Mouse (Mus musculus) kidney, adult 18-20 months (tissue): Measurements from ENCODE around the gene Mrgbp.

Experiments used
- DNase-seq: peaks from one replicate; pipeline ENCODE4 v3.0.0; 2021

The Mrgbp gene

DNA sequence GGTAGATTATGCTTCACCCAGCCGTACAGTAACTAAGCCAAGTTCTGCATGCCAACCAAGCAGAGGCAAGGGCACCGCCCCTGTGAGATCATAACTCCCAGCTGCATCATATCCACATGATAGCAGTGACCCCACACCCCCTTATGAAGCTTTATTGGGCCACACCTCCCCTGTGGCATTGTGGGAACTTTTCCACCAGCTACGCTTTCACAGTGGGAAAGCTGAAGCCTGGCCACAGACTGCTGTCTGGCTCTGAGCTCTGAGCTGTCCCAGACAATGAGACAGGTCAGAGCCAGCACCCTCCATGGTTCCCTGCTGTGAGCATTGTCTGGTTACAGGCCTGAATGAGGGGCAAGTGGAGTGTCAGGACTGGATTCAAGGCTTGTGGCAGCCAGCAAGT, at the start of gene Mrgbp:
TSS of gene Mrgbp (plus strand) at position 303 of the 400 bp plus-strand sequence.
- no peak for DNase-seq

DNA sequence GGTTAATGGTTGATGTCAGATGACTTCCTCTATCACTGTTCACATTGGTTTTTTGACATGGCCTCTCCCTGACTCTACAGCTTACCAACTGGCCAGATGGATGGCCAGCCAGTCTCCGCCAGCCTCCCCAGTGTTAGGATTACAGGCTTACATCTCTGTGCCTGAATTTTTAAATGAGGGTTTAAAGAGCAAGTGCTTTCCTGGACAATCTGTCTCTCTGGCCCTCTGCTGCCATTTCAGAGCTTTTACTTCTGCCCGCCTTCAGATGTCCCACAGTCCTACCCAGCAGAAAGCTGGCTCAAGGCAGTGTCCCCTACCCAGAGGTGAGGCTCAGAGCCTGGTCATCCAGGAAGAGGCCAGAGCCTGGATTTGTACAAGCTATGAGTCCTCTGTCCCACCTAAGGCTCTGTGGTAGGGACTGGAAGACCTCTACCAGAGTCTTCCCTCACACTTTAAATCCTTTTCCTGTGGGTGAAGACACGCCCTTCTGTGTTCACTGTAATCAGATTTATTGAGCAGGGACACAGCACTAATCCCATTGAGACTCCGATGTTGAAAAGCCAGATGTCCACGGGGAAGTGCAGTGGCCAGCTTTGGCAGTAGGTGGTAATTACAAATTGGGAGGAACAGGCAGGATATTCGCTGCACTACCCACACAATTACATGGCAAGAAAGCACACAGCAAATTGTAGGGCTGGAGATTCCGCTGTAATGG, 49.3 kb upstream of the Mrgbp start:
- DNase-seq, result no peak

DNA sequence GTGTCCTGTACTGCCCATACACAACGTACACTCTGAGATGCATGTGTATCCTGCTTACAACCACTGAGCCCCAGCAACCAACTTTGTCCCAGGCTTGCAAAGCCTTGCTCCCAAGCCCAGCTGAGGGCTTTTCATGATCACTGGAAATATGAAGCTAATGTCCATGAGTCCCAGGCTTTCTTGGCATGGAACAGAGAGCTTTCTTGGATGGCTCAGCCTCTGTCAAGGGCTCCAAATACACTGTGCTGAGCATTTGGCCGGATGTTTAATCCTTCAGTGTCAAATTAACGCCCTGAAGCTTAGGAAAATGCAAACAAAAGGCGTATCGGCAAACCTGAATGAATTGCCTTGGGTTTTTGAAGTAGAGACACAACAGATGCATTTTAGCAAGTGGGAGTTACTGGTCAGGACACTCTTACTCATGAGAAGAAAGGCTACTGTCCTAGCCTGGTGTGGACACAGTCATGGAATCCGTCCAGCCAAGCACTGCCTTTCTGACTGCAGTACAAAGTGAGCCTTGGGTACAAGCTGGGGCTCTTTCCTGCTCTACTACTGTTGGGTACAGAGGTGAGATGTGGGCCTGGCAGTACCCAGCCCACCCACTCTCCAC, 48.6 kb upstream of the Mrgbp start:
- DNase-seq, result no peak

DNA sequence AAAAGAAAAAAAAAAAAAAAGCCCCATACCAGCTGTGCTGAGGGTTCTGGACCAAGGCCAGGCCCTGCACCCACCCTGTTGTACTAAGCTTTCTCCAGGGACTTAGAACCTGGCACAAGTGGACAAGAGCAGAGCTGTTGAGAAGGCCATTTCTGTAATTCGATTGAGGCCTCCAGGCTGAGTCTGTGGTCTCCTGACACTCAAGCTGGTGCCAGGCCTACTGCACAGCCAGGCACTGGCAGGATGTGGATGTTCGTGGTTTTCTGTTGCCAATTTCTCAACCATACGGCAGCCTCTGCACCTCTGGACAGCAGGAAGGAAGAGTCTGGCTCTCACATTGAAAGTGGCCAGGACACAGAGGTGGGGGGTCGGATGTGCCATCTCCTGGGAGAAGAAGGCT, 47.9 kb upstream of the Mrgbp start:
- no peak for DNase-seq

DNA sequence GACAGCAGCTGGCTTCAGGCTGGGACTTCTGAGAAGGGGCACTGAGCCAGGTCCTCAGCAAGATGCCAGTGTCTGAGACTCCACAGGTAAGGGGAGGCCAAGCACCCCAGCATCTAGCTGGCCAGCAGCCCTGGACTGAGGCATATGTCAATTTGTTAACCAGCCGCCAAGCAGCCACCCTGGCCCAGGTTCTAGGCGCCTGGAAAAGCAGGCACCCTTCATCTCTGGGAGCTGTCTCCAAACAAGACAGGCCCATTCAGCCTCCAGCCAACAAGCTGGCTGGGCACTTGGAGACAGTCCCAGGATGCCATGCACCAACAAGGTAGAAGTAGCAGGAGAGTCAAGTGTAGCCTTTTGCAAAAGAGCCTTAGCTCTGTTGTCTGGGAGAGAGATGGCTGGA, 37.4 kb upstream of the Mrgbp start:
- no peak for DNase-seq

DNA sequence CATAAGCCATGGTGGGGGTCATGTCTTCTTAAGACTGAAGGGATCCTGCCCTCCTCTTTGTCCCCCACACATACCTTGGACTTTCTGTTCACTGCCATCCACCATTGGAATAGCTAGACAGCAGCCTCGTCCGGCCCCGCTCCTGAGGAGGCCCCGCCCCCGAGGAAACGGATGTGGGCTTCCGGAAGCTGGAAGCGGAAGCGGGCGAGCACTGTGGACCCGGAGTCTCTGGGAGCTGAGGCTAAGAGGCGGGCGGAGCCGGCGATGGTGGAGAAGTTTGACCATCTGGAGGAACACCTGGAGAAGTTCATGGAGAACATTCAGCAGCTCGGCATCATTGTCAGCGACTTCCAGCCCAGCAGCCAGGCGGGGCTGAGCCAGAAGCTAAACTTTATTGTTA, 36.1 kb upstream of the Mrgbp start:
- no peak for DNase-seq

DNA sequence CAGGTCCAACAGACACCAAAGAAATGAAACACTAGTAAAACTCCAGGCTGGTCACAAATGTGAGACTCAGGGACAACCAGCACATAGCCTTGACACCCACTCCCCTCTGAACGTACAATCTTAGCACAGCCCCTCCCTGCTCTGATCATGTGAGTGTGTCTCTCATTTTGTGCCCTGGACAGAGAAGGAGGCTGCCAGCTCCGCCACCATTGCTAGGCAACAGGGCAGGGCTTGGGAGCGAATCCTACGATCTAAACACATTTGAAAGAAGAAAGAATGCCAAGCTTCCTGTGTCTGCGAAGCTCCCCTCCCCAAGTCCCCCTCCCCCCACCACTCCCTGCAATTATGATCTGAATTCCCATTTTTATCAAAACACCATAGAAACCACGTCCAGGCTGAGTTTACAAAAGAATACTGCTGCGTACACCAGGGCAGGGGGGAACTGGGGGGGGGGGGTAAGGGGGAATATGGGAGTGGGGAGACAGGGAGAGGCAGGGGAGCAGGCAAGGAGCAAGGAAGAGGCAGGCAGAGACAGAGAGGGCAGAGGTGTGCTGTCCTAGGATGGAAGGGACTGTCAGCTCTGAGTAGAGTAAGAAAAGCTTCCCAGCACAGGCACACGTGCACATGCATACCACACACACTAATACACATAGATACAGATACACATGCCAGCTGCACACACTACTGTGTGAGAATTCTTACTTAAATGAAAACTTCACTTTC, 33.6 kb upstream of the Mrgbp start:
- no peak for DNase-seq

DNA sequence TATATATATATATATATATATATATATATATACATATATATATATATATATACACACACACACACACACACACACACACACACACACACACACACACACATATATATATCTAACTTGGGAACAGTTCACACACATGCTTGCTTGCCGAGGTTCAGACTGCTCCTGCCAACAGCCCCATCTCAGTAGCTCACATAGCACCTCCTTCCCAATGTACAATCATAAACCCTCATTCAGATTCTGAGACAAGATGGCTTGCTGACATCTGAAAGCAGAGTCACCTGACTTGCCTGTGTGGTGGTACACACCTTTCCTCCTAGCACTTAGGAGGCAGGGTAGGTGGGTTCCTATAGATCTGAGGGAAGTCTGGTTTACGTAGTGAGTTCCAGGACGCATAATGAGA, 28.8 kb upstream of the Mrgbp start:
- no peak for DNase-seq

DNA sequence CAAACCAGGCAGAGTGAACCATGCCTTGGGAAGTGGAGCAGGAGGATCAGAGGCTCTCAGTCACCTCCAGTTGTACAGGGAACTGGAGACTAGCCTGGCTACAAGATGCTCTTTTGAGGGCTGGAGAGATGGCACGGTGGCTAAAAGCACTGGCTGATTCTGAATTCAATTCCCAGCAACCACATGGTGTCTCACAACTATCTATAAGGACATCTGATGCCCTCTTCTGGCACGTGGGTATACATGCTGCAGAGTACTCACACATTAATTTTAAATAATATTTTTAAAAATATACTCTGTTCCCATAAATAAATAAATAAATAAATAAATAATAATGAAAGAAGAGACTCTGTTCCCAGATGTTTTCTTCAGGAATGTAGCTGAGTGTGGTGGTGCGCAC, 25.9 kb upstream of the Mrgbp start:
- no peak for DNase-seq

DNA sequence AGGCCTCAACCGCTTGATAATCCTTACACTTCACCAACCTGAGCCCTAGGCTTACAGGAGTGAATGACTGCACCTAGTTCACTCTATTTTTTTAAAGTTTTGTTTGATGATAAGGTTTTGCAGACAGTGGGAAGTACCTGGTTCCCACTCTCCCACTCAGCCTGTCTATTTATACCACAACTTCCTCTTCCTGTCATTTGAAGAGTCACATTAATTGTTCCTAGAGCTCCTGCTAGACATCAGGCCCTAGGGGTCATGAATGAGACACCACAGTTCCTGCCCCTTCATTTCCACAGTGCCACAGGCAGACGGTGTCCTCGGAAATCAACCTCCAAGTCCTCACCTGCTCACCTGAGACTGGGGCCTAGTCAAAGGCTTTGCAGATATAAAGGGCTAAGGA, 24.6 kb upstream of the Mrgbp start:
- DNase-seq, result no peak

DNA sequence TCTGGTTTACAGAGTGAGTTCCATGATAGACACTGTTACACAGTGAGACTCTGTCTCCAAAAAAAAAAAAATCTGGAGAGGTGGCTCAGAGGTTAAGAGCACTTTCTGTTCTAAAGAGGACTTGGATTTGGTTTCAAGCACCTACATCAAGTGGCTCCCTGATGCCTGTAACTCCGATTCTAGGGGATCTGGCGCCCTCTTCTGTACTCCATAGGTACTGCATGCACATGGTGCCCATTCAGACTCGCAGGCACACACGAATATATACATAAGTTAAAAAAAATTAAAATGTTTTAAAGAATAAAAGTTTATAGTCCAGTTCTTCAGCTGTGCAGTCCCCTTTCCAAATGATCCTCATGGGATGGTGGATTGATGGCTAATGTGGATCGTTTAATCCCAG, 20.9 kb upstream of the Mrgbp start:
- no peak for DNase-seq

DNA sequence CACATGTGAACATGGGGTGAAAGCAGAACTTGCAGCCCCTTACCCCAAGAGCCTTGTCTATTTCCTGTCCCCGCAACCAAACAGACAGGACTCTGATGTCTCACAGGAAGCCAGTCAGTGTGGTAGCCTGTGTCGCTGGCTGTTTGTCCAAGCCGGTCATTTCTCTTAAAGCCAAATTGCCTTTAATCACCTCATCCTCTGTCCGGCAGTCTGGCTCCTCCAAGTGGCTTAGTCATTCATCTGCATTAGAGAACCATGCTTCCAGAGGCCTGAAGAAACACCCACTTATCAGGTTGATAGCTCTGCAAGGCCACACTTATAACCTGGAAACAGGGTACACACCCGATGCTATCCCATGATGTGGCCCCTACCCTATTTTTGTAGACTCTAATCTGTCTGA, 19.0 kb upstream of the Mrgbp start:
- no peak for DNase-seq

DNA sequence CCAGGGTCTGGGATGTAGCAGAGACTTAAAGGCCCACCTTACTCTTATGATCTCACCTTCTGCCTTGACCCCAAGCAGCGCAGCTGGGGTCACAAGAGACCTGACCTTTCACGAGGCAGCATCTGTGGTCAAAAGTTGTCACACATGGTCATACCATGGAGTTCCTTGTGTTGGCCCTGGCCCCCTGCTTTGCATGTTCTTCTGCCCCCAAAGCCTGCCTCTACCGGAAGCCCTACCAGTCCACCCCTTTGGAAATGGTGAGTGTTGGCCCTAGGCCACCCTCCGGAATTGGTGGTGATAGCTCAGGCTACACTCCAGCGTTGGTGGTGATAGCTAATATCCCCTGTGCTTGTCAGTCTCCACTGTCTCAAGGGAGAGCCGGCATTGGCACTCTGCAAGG, 17.8 kb upstream of the Mrgbp start:
- DNase-seq, result no peak

DNA sequence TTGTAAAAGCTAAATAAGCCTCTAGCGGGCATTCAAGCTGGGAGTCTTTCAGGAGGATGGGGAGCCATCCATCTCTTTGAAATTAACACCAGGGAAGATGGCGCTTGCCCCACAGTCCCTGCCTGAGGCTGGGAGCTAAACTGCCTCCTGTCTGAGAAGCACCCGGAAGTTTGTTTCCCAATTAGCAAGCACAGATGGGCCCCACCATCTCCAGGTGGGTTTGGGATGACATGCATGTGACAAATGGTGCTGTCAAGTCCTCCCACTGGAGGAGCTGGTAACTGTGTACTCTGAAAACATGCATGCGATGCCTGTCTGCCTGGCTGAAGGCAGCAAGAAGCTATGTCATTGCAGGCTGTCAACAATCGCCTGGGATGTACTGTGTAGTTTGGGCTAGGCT, 17.3 kb upstream of the Mrgbp start:
- DNase-seq, result no peak

DNA sequence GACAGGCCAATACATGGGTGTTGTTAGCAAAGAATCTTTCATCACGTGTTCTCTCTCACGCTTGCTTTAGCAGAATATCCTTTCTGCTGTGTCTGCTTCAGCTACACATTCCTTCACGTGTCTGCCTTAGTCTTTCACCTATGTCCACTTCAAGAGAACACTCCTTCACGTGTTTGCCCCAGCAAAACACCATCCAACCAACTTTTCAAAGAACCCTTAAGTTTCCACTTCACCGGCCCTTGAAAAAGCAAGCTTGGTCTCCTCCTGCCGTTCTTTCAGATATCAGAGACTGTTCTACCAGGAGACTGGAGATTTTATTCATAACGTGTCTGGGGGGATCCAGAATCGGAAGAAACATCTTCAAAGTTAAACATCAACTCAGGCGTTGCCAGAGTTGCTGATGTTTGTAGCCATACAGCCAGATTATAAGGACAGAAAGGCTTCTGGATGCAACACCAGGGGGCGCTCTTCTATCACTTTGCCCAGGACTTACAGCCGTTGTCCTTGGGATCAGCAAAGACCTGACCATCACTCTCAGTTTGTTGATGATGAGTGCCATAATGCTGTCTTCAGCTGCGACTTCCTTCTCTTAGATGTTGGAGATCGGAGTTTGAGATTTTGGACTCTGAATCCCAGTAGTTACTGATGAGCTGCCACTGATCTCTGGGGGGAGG, 14.7 kb upstream of the Mrgbp start:
- peak; percentile 63 for DNase-seq

DNA sequence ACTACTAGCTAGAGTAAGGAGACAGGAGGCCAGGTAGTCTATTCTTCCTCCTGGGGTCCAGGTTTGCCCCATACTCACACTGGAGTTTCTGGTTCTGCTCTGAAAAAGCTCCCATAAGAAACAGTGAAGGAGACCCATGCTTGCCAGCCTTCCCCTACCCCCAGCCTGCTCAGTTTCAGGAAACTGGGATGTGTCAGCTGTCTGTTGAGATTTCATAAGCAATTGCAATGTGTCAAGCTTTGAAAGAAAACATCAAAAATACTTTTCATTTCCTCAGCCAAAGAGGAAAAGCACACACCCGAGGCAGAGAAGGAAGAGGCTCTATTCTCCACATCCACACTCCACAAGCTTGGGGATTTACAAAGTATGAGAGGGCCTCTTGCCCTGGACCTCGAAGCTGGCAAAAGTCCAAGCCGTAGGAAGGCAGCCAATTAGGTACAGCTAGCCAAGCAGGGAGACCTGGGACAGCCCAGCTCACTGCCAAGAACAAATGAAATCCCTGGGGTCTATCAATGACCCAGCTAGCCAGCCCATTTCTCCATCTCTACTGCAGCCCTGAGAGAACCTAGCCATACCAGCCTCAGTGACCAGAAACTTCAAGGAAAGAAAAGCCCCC, 12.0 kb upstream of the Mrgbp start:
- DNase-seq, result peak; percentile 70

DNA sequence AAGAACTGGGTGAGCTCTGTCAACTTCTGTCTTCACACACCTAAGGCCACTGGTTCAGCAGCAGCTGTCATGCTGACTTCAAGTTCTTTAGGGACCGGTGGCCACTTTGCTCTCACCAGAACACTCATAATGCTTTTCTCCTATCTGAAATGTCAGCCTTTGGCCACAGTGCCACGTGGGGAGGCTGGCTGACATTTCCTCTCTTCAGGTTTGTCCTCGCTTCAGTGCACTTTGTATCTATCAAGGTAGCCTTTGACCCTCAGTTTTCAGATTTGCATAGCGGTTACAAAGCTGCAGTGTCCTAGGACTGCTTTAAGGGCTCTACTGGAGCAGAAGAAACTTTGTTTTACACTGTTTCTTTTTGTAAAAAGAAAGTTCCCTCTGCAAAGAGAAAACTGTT, 4.6 kb upstream of the Mrgbp start:
- no peak for DNase-seq

DNA sequence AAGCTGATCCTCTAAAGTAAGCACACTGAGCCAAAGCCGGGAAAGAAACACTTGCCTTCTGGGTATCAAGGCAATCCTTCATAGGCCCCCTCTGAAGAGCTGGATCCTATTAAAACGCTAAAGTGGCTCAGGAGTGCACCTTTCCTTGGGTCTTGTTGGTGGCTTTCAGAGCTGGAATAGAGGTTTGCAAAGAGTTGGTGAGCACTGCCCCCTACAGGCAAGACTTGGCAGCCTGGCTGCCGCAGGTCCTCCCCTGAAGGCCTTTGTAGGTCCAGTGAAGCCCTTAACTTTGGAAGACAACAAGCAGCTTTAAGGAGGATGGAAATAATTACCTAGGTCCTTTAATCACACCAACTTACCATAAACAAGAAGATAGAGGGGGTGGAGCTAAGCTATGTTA, 2.4 kb upstream of the Mrgbp start:
- peak; percentile 74 for DNase-seq

DNA sequence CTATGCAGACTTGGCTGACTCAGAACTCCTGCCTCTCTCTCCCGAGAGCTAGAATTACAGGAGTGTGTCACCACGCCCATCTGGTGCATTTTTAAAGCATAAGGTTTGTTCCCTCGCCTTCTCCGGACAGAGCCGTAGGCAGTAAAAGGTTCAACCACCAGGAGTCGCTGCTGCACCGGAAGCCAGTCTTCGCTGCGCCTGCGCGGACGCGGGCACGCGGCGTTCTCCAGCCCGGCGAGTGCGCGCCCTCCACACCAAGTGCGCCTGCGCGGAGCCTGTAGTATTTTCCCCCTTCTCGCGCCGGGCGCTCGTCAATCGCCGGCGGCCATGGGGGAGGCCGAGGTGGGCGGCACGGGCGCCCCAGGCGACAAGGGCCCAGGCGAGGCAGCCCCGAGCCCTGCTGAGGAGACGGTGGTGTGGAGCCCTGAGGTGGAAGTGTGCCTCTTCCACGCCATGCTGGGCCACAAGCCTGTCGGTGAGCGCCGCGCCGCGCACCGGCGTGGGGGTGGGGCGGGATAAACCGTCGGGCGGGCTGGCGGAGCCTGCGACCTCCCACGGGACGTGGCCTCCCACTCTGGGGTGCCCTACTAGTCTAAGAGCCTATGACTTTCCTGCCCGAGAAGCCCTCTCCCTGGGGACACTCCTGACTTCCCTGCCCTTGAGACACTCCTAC, 1.5 kb downstream of the Mrgbp start:
- DNase-seq, result peak; percentile 98

DNA sequence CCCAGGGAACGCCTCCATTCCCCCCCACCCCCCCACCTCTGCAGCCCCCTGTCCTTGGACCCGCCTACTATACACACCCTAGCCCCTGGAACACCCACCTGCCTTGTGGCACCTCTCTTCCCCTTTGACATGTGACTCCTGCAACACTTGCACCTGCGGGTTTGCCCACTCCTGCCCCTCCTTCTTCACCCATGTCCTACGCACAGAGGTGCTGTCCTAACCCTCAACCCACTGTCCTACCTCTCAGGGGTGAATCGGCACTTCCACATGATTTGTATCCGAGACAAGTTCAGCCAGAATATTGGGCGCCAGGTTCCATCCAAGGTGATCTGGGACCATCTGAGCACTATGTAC, 2.0 kb downstream of the Mrgbp start:
- DNase-seq, result peak; percentile 24

DNA sequence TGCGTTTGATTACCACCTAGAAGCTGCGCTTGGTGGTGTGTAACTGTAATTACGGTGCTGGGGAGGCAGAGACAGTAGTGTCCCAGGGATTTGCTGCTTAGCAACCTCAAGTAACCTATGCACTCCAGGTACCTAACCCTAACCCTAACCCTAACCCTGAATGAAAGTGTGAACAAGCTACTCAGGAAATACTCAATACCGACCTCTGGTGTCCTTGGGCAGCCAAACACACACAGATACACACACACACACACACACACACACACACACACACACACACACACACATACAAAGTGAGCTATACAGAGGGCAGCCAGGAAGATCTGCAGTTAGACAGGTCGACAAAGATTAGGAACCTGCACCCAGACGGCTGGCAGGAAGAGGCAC, 7.6 kb downstream of the Mrgbp start:
- DNase-seq, result no peak

DNA sequence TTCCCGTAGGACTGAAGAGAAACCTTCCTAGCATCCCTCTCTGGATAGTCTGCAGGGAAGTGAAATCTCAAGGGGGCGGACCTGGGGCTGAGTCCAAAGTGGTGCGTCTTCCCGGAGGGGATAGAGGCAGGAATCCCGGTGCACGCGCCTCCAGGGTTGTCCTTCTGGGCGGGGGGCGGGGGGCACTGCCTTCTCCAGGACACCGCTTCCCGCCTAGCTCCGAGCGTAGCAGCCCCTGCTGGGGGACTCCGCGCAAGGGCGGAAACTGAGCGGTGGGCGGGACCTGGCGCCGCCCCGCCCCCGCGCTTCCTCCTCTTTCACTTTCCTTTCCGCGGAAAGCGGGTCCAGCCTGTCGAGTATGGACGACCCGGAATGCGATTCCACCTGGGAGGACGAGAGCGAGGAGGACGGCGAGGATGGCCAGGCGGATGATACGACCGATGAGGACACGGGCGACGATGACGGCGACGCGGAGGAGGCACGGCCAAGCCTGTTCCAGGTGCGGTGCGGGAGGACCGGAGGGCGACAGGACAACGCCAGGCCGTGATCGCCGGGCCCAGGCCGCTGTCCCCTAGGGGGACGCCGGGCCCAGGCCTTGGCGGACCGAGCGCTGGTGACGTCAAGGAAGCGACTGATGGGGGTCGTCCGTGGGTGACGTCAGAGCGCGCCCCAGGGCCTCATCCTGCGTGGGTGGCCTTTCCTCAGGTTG, 8.2 kb downstream of the Mrgbp start, which contains the start of gene Ogfr:
TSS of gene Ogfr (plus strand) at position 123 of the 709 bp plus-strand sequence.
- peak; percentile 89 for DNase-seq
